Mouse (Mus musculus) cerebellum, postnatal 4 days (tissue): ENCODE results near the gene Olfr520.
"Not testable (repeated sequence)": the region's sequence is repeated elsewhere in the genome, so short reads cannot be mapped to it uniquely, and the experiment has no call there.

ENCODE experiments used
- DNase-seq, 2 experiments: peaks; one replicate each; pipeline ENCODE4 v3.0.0; 2022; ENCODE audit warnings: low spot score in 2 of 2, mixed read lengths in 1 of 2

Olfr520 gene

DNA sequence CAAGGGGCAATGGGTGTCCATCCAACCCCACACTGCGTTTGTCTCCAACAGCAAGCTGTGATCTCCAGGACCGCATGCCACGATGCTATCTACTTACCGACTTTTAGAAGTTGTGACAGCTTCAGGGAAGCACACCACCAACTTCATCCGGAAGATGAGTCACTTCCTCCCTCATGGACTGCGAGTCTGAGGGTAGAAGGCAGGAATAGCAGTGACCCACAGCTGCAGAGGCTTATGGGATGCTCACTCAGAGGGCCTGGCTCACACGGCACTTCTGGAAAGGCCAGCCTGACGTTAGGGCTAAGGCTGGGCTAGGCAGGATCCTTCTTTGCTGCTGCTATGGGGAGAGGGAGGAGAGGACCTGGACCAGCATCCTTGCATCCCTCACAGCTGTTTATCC lies 18.9 kb upstream of the Olfr520 start, which contains the start of gene Slco2b1:
Slco2b1 (minus strand) TSS at position 175 of the 400 bp plus-strand sequence.
- DNase-seq: no peak

DNA sequence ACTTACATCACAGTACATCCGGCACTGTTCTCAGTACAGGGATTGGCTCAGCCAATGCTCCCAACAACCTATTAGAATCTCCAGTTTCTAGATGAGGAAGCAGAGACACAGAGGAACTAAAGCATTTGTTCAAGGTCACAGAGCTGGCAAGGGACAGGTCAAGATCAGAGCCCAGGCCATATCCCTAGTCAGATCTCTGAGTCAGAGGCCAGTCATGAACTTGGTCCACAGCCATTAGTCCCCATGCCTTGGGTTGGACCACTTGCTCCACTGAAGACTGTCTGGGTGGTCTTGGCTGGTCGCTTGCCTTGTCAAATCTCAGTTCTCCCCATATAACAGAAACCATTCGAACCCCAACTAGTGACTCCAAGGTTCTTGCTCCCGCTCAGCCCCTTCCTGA lies 17.6 kb upstream of the Olfr520 start:
- no peak for DNase-seq

DNA sequence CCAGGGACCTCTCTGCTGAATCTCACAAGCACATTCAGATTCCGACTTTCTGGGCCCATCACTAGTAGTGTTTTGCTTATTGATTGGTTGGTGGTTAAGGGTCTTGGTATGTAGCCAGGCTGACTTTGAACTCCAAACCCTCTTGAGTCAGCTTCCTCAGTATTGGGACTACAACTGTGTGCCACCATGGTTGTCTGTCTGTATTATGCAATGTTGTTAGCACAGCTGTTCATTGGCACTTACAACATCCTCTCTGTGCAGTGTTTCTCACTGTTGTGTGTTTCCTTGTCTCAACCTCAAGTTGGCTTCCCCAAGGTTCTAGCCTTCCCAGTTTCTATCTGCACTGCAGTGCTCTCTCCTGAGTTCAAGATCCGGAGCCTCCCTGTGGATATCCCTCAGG lies 13.5 kb upstream of the Olfr520 start:
- DNase-seq: no peak

DNA sequence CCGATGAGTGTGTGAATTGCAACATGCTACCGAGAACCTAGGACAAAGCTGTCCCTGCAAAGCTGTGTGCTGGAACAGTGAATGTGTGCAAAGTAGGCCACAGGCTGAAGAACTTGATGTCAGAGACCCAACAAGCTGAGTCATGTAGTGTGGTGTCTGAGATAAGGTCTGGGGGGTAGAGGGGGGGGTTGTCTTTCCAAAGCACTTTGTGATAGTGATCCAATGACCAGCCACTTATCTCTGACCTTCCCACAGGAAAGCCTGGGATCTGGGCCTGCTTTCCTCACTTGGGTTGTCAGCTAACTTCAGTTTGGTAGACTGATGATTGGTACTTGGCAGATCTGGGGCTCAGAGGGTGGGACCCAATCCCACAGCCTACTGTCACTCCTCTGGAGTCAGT lies 4.5 kb downstream of the Olfr520 start:
- DNase-seq: no peak

GRCm38 (mm10) chr7:99735491-99735890 lies 5.4 kb downstream of the Olfr520 start:
- DNase-seq: not testable (repeated sequence)

- no peak for DNase-seq
Measured at GRCm38 (mm10) chr7:99739276-99739675, 9.2 kb downstream of the Olfr520 start.

GRCm38 (mm10) chr7:99763207-99763606 lies 33.1 kb downstream of the Olfr520 start, which contains the start of gene Olfr521:
TSS of gene Olfr521 (plus strand) at chr7:99763507.
- DNase-seq: no peak

- DNase-seq: no peak
Measured at GRCm38 (mm10) chr7:99781385-99781784, 51.3 kb downstream of the Olfr520 start.

GRCm38 (mm10) chr7:99781916-99782315 lies 51.8 kb downstream of the Olfr520 start:
- no peak for DNase-seq

DNA sequence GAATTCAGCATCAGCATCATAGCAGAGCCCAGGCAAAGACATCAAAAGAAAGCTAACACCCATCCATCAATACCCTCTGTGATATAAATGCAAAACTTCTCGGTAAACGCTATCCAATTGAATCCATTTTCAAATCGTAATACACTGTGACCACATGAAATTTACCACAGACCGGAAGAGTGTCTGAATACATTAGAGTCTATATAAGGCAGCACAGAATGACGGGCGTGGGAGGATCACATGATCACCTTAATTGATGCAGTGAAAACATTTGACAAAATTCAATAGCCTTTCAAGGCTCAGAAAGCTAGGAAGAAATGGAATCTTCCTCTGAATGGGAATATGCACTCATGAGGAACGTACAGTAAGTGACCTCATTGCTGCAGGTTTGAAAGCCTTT lies 53.3 kb downstream of the Olfr520 start:
- DNase-seq: no peak

- no peak for DNase-seq
Measured at GRCm38 (mm10) chr7:99785553-99785952, 55.5 kb downstream of the Olfr520 start.
